Comparison of ENCODE assay signal across 8 mouse cellular contexts in genomic region chr8:13461843-13462242, GRCm38 (mm10). TPM values are rescaled to one million over a fixed set of nuclear protein-coding genes. Genes with fewer than 3 reads are reported as not detected.
A peak's percentile ranks its signal among the peaks of the same experiment; 100 is the strongest.
DNase-seq lines count a peak whose midpoint lies in the region; ATAC-seq and TF ChIP-seq lines count a peak whose summit lies in the region.
"Had no signal": no experiment of that assay in that cellular context is flagged by ENCODE, and none has a peak within 500 bp of the region (broad histone marks: within the 10 kb centered on the region; RNA-seq: fewer than 3 reads in every experiment).

No protein-coding gene starts in this region.

- no peaks in the 10 kb centered on the region for H3K36me3 ChIP-seq in ES-E14 (ENCODE audit: control insufficient read depth, insufficient read depth, low read length, poor library complexity, severe bottlenecking)
- H3K36me3 ChIP-seq: limb, embryonic 12.5 days had no signal

- H3K9ac ChIP-seq in ES-E14 (ENCODE audit: insufficient read depth, low read depth, low read length, poor library complexity, severe bottlenecking), result no peak overlapping the region
- H3K9ac ChIP-seq: limb, embryonic 12.5 days had no signal

- H3K27ac ChIP-seq in ES-E14 (ENCODE audit: insufficient read depth, low read depth, low read length, poor library complexity, severe bottlenecking), result no peak overlapping the region
- H3K27ac ChIP-seq: limb, embryonic 12.5 days had no signal

- peak; percentile 76 for ATAC-seq in megakaryocyte progenitor cell, adult 5-6 weeks (replicated peaks; ENCODE audit: poor library complexity)

- in situ Hi-C loops in ES-E14 (cut with MboI; ENCODE audit: low sequenced_read_pairs in 2 of 2, unreplicated experiment in 2 of 2), result no loop called here

- intact Hi-C loops in heart, postnatal 36 days (cut with DNase I), result loop anchor here (1.0 kb wide), 1 partner anchor 49 kb away; no protein-coding TSS in a partner anchor

- no peaks in the 10 kb centered on the region for H3K4me1 ChIP-seq in ES-E14 (ENCODE audit: control insufficient read depth in 2 of 2, insufficient read depth in 2 of 2, low read length in 2 of 2, poor library complexity in 1 of 2)
- H3K4me1 ChIP-seq: limb, embryonic 12.5 days had no signal

- no peaks in the 10 kb centered on the region for H3K9me3 ChIP-seq in ES-E14 (ENCODE audit: control insufficient read depth, insufficient read depth, low read depth, low read length)
- H3K9me3 ChIP-seq: limb, embryonic 12.5 days had no signal

- DNase-seq in ES-E14 (ENCODE audit: low read depth, low spot score), result peak; percentile 28
- DNase-seq in adrenal gland, postnatal 10 days, result peak; percentile 88
- DNase-seq in embryo, embryonic 9.5 days (ENCODE audit: extremely low spot score), result peak; percentile 61
- peak; percentile 77 to 86 for DNase-seq in heart, postnatal 36 days
- peak; percentile 85 for DNase-seq in layer of hippocampus, postnatal 10 days (ENCODE audit: low spot score in 2 of 2)
- peak; percentile 51 to 77 for DNase-seq in spleen, postnatal 10 days (ENCODE audit: low spot score in 2 of 2)

- H3K4me3 ChIP-seq in ES-E14 (ENCODE audit: insufficient read depth in 1 of 2, low read depth in 1 of 2, low read length in 2 of 2, poor library complexity in 1 of 2, severe bottlenecking in 1 of 2), result no peak overlapping the region
- H3K4me3 ChIP-seq: limb, embryonic 12.5 days had no signal

TF ChIP-seq in ES-E14, 5 proteins besides CTCF, POLR2A, EP300 and RAD21:
- TF ChIP-seq ZC3H11A (IDR thresholded peaks at IDR 0.05; ENCODE audit: borderline replicate concordance, low read depth, low read length) (no peak), CHD2 (IDR thresholded peaks at IDR 0.05; ENCODE audit: low read depth, low read length) (no peak), MAFK (IDR thresholded peaks at IDR 0.05; ENCODE audit: insufficient read depth, low read depth, low read length) (no peak), ZNF384 (IDR thresholded peaks at IDR 0.05; ENCODE audit: low read depth, low read length) (no peak)

RNA-seq across cellular contexts. Expression of gene Tmem255b, which starts 26.9 kb away (rescaled TPM):
- 0.18 and 0.26 TPM in 2 replicates for total RNA-seq in ES-E14 (2012; rRNA removed)
- total RNA-seq in adrenal gland, postnatal 10 days (2021), result 1 to 10 TPM; 3.4 to 5.3 TPM
- total RNA-seq in heart, postnatal 36 days (2021), result 1 to 10 TPM; 6.3 to 6.7 TPM
- 10 to 100 TPM in 1 of 2 experiments, 1 to 10 TPM in 1; 9.3 to 11.1 TPM for total RNA-seq in layer of hippocampus, postnatal 10 days (2021)
- not detected in 2 replicates for total RNA-seq in megakaryocyte progenitor cell, adult 5-6 weeks (2015)
- not detected in 2 replicates for total RNA-seq in megakaryocyte progenitor cell, adult 5-6 weeks (2017)

RNA-seq across cellular contexts. Expression of gene Gas6, which starts 32.4 kb away (rescaled TPM):
- total RNA-seq in ES-E14 (2012; rRNA removed), result 20.7 and 28.8 TPM in 2 replicates
- total RNA-seq in adrenal gland, postnatal 10 days (2021), result 10 to 100 TPM; 98.1 to 99.0 TPM
- 100 to 1,000 TPM; 117 to 135 TPM for total RNA-seq in heart, postnatal 36 days (2021)
- 100 to 1,000 TPM; 105 to 116 TPM for total RNA-seq in layer of hippocampus, postnatal 10 days (2021)
- not detected in 2 replicates for total RNA-seq in megakaryocyte progenitor cell, adult 5-6 weeks (2015)
- 0.12 and 0.84 TPM in 2 replicates for total RNA-seq in megakaryocyte progenitor cell, adult 5-6 weeks (2017)

RNA-seq across cellular contexts. Expression of gene Grk1, which starts 57.0 kb away (rescaled TPM):
- total RNA-seq in ES-E14 (2012; rRNA removed), result 0.04 and 0.05 TPM in 2 replicates
- under 1 TPM in 1 of 2 experiments, not detected in 1; 0.03 TPM for total RNA-seq in adrenal gland, postnatal 10 days (2021)
- not detected for total RNA-seq in heart, postnatal 36 days (2021)
- under 1 TPM in 1 of 2 experiments, not detected in 1; 0.07 TPM for total RNA-seq in layer of hippocampus, postnatal 10 days (2021)
- total RNA-seq in megakaryocyte progenitor cell, adult 5-6 weeks (2015), result not detected in 2 replicates
- total RNA-seq in megakaryocyte progenitor cell, adult 5-6 weeks (2017), result 0.07 TPM in 1 of 2 replicates, not detected in the other

Comparison
In these comparisons a context has a peak if more than half of its experiments do, and no peak if none do; other contexts are left out.
1. DNase-seq: peak in every context shown above with its lines; median percentile 88 in adrenal gland, postnatal 10 days; 85 in layer of hippocampus, postnatal 10 days; 82 in heart, postnatal 36 days; 64 in spleen, postnatal 10 days; 61 in embryo, embryonic 9.5 days; 28 in ES-E14.
2. RNA of gene Gas6, which starts 32.4 kb away (total RNA-seq): 117 to 135 TPM in heart, postnatal 36 days, 105 to 116 TPM in layer of hippocampus, postnatal 10 days, 98.1 to 99.0 TPM in adrenal gland, postnatal 10 days and 20.7 to 28.8 TPM in ES-E14; 0.12 to 0.84 TPM in megakaryocyte progenitor cell, adult 5-6 weeks; every median in the first group is over 10 times any median in the second.